Mouse (Mus musculus): ENCODE data around the gene Cdk14.
"Not testable (repeated sequence)": the region's sequence is repeated elsewhere in the genome, so short reads cannot be mapped to it uniquely, and the experiment has no call there.

Cdk14 gene

GRCm38 (mm10) chr5:5260966-5261724, 159.0 kb downstream of the Cdk14 start:
- DNase-seq = no peak

GRCm38 (mm10) chr5:5260309-5260708, 159.8 kb downstream of the Cdk14 start:
- DNase-seq = no peak

- DNase-seq = no peak
These were observed 165.7 kb downstream of the Cdk14 start for GRCm38 (mm10) chr5:5254391-5254790.

GRCm38 (mm10) chr5:5253177-5253576, 166.9 kb downstream of the Cdk14 start:
- DNase-seq = no peak

- no peak for DNase-seq
These were observed 172.4 kb downstream of the Cdk14 start for GRCm38 (mm10) chr5:5247671-5248070.

GRCm38 (mm10) chr5:5246534-5247175, 173.5 kb downstream of the Cdk14 start:
- DNase-seq = no peak

- no peak for DNase-seq
These were observed 174.9 kb downstream of the Cdk14 start for GRCm38 (mm10) chr5:5245182-5245581.

- no peak for DNase-seq
These were observed 176.5 kb downstream of the Cdk14 start for GRCm38 (mm10) chr5:5243648-5244047.

GRCm38 (mm10) chr5:5242704-5243103, 177.4 kb downstream of the Cdk14 start:
- no peak for DNase-seq

- DNase-seq = no peak
These were observed 179.0 kb downstream of the Cdk14 start for GRCm38 (mm10) chr5:5241088-5241487.

- no peak for DNase-seq
These were observed 180.0 kb downstream of the Cdk14 start for GRCm38 (mm10) chr5:5240121-5240520.

GRCm38 (mm10) chr5:5234935-5235334, 185.2 kb downstream of the Cdk14 start:
- not testable (repeated sequence) for DNase-seq

GRCm38 (mm10) chr5:5226966-5227365, 193.1 kb downstream of the Cdk14 start:
- DNase-seq = no peak

GRCm38 (mm10) chr5:5211780-5212135, 208.4 kb downstream of the Cdk14 start:
- no peak for DNase-seq

GRCm38 (mm10) chr5:5211034-5211779, 208.9 kb downstream of the Cdk14 start:
- peak; percentile 8 to 28 for DNase-seq

GRCm38 (mm10) chr5:5208016-5208415, 212.1 kb downstream of the Cdk14 start:
- no peak for DNase-seq

- no peak for DNase-seq
These were observed 214.1 kb downstream of the Cdk14 start for GRCm38 (mm10) chr5:5206012-5206411.

GRCm38 (mm10) chr5:5194562-5195221, 225.4 kb downstream of the Cdk14 start:
- DNase-seq = no peak

- DNase-seq = no peak
These were observed 230.5 kb downstream of the Cdk14 start for GRCm38 (mm10) chr5:5189590-5189989.

- no peak for DNase-seq
These were observed 233.9 kb downstream of the Cdk14 start for GRCm38 (mm10) chr5:5185987-5186742.

GRCm38 (mm10) chr5:5185521-5185920, 234.6 kb downstream of the Cdk14 start:
- DNase-seq = no peak

- DNase-seq = no peak
These were observed 239.4 kb downstream of the Cdk14 start for GRCm38 (mm10) chr5:5180711-5181110.

- peak; percentile 6 to 24 for DNase-seq
These were observed 239.8 kb downstream of the Cdk14 start for GRCm38 (mm10) chr5:5180311-5180710.
